Mouse (Mus musculus): ENCODE measurements around the gene Srp68. TPM values are rescaled to one million over a fixed set of nuclear protein-coding genes. Genes with fewer than 3 reads are reported as not detected.

Gene Srp68
- polyA plus RNA-seq, 1 experiment: 1.9 TPM

- no peak overlapping the region for H3K4me3 ChIP-seq (replicated peaks)
- H3K4me1 ChIP-seq (ENCODE audit: control insufficient read depth): peaks cover 46% of the 10 kb centered on the region
- no peak for TF ChIP-seq TAL1 (IDR thresholded peaks at IDR 0.05; ENCODE audit: low read length)
- TF ChIP-seq GATA1 (IDR thresholded peaks at IDR 0.05; ENCODE audit: low read length): no peak
- H3K36me3 ChIP-seq (ENCODE audit: control insufficient read depth): peaks cover 6% of the 10 kb centered on the region
- H3K9me3 ChIP-seq (ENCODE audit: control insufficient read depth, low read length): no peaks in the 10 kb centered on the region
- no peaks in the 10 kb centered on the region for H3K27me3 ChIP-seq (ENCODE audit: control insufficient read depth)
Measured at GRCm38 (mm10) chr11:116196336-116196735, 77.7 kb downstream of the Srp68 start.

DNA sequence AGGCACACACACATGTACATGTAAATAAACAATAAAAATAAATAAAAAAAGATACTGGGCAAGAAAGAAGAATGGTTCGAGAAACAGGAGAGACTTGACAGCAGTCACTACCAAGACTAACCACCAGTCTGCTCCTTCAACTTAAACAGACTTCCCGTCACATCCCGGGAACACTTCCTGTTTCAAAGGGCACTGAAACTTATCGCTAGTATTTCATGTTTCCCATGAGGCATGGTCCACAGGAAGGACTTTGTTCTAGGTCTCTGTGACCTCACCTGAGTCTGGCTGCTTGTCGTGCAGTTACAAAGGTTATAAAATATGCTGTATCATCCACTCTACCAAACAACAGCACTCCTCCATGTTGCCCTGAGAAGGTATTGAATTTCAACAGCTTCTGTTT, 78.8 kb downstream of the Srp68 start:
- Histone ChIP-seq H3K4me1 (ENCODE audit: control insufficient read depth) (peaks cover 43% of the 10 kb centered on the region), H3K4me3 (replicated peaks) (no peak overlapping the region), H3K9me3 (ENCODE audit: control insufficient read depth, low read length) (no peaks in the 10 kb centered on the region), H3K36me3 (ENCODE audit: control insufficient read depth) (peaks cover 15% of the 10 kb centered on the region), H3K27me3 (ENCODE audit: control insufficient read depth) (no peaks in the 10 kb centered on the region)
- no peak for TF ChIP-seq GATA1 (IDR thresholded peaks at IDR 0.05; ENCODE audit: low read length)
- TF ChIP-seq TAL1 (IDR thresholded peaks at IDR 0.05; ENCODE audit: low read length): no peak

Other genes starting within 250 kb of the Srp68 start
- gene H3f3b, start 246.3 kb downstream of the Srp68 start, polyA plus RNA-seq (2012): 117 and 150 TPM in 2 replicates
- gene Unk, start 243.9 kb downstream of the Srp68 start, polyA plus RNA-seq (2012): 3.6 and 3.8 TPM in 2 replicates
- 14.5 and 18.2 TPM in 2 replicates for gene Unc13d, start 196.3 kb downstream of the Srp68 start, polyA plus RNA-seq (2012)
- gene Wbp2, start 187.2 kb downstream of the Srp68 start, polyA plus RNA-seq (2012): 142 and 153 TPM in 2 replicates
- 0.10 and 0.17 TPM in 2 replicates for gene Trim47, start 147.0 kb downstream of the Srp68 start, polyA plus RNA-seq (2012)
- 0.04 and 0.08 TPM in 2 replicates for gene Trim65, start 143.1 kb downstream of the Srp68 start, polyA plus RNA-seq (2012)
- gene Mrpl38, start 135.3 kb downstream of the Srp68 start, polyA plus RNA-seq (2012): 7.7 and 8.4 TPM in 2 replicates
- gene Fbf1, start 106.1 kb downstream of the Srp68 start, polyA plus RNA-seq (2012): 1.1 and 1.3 TPM in 2 replicates
- 7.6 and 10.2 TPM in 2 replicates for gene Ten1, start 75.4 kb downstream of the Srp68 start, polyA plus RNA-seq (2012)
- 0.10 and 0.11 TPM in 2 replicates for gene Acox1, start 75.2 kb downstream of the Srp68 start, polyA plus RNA-seq (2012)
- gene Evpl, start 36.1 kb downstream of the Srp68 start, polyA plus RNA-seq (2012): 0.01 TPM in 2 replicates
- gene Galr2, start 6.7 kb upstream of the Srp68 start, polyA plus RNA-seq (2012): not detected in 2 replicates
- gene Exoc7, start 33.0 kb upstream of the Srp68 start, polyA plus RNA-seq (2012): 0.84 and 0.94 TPM in 2 replicates
- 0.01 and 0.02 TPM in 2 replicates for gene Foxj1, start 61.2 kb upstream of the Srp68 start, polyA plus RNA-seq (2012)
- gene Rnf157, start 138.8 kb upstream of the Srp68 start, polyA plus RNA-seq (2012): 0.04 TPM in 1 of 2 replicates, not detected in the other
- gene Ubald2, start 159.9 kb upstream of the Srp68 start, polyA plus RNA-seq (2012): 377 and 469 TPM in 2 replicates
- gene Qrich2, start 192.0 kb upstream of the Srp68 start, polyA plus RNA-seq (2012): 0.01 TPM in 1 of 2 replicates, not detected in the other
- 1.2 and 1.4 TPM in 2 replicates for gene Prpsap1, start 220.0 kb upstream of the Srp68 start, polyA plus RNA-seq (2012)

Measured in erythroblast, embryonic 14.5 days (primary cell).